Mouse (Mus musculus): Measurements from ENCODE around the gene Wdr43. TPM values are rescaled to one million over a fixed set of nuclear protein-coding genes. Genes with fewer than 3 reads are reported as not detected.

The Wdr43 gene
- polyA plus RNA-seq, 2 experiments = 26.2 to 45.5 TPM

- H3K36me3 ChIP-seq (replicated peaks; ENCODE audit: control insufficient read depth, insufficient read depth, low read depth) = no peaks in the 10 kb centered on the region
- H3K4me3 ChIP-seq (ENCODE audit: insufficient read depth in 1 of 2, low read depth in 2 of 2, low read length in 2 of 2) = no peak overlapping the region
- H3K4me1 ChIP-seq (replicated peaks; ENCODE audit: control insufficient read depth in 2 of 2, insufficient read depth in 2 of 2, low read length in 1 of 2) = no peaks in the 10 kb centered on the region
- ATAC-seq (ENCODE audit: insufficient read depth) (no peak), DNase-seq (ENCODE audit: low read depth in 3 of 3, low spot score in 3 of 3) (no peak)
- H3K27ac ChIP-seq = no peak overlapping the region
- no peaks in the 10 kb centered on the region for H3K27me3 ChIP-seq (ENCODE audit: control insufficient read depth, insufficient read depth, low read length)
- H3K9ac ChIP-seq (replicated peaks) = no peak overlapping the region
- no peaks in the 10 kb centered on the region for H3K9me3 ChIP-seq (ENCODE audit: control insufficient read depth, low read length)
- WGBS (ENCODE audit: insufficient replicate concordance) = 63% methylated on average over 14 of the region's 14 CpGs
- TF ChIP-seq CTCF (IDR thresholded peaks at IDR 0.05; ENCODE audit: low read depth) (no peak), EP300 (IDR thresholded peaks at IDR 0.05; ENCODE audit: low read depth) (no peak)
- no peak overlapping the region for H3K4me2 ChIP-seq (ENCODE audit: low read depth)
Observed at GRCm38 (mm10) chr17:71705550-71706480, 90.1 kb downstream of the Wdr43 start.

- ATAC-seq (ENCODE audit: insufficient read depth) (no peak), DNase-seq (ENCODE audit: low read depth in 3 of 3, low spot score in 3 of 3) (no peak)
- TF ChIP-seq CTCF (IDR thresholded peaks at IDR 0.05; ENCODE audit: low read depth) (no peak), EP300 (IDR thresholded peaks at IDR 0.05; ENCODE audit: low read depth) (no peak)
- no peaks in the 10 kb centered on the region for H3K9me3 ChIP-seq (ENCODE audit: control insufficient read depth, low read length)
- no peaks in the 10 kb centered on the region for H3K36me3 ChIP-seq (replicated peaks; ENCODE audit: control insufficient read depth, insufficient read depth, low read depth)
- no peak overlapping the region for H3K4me2 ChIP-seq (ENCODE audit: low read depth)
- WGBS (ENCODE audit: insufficient replicate concordance) = 52% methylated on average over 4 of the region's 4 CpGs
- H3K4me3 ChIP-seq (ENCODE audit: insufficient read depth in 1 of 2, low read depth in 2 of 2, low read length in 2 of 2) = no peak overlapping the region
- no peaks in the 10 kb centered on the region for H3K27me3 ChIP-seq (ENCODE audit: control insufficient read depth, insufficient read depth, low read length)
- H3K4me1 ChIP-seq (replicated peaks; ENCODE audit: control insufficient read depth in 2 of 2, insufficient read depth in 2 of 2, low read length in 1 of 2) = no peaks in the 10 kb centered on the region
- H3K9ac ChIP-seq (replicated peaks) = no peak overlapping the region
- no peak overlapping the region for H3K27ac ChIP-seq
Observed at GRCm38 (mm10) chr17:71707715-71708114, 92.0 kb downstream of the Wdr43 start.

Other genes starting within 250 kb of the Wdr43 start
- gene Gm4707, start 156.0 kb upstream of the Wdr43 start, polyA plus RNA-seq (2012; rRNA removed) = 0.19 and 0.21 TPM in 2 replicates
- 0.15 and 1.1 TPM in 2 replicates for gene Gm4707, start 156.0 kb upstream of the Wdr43 start, polyA plus RNA-seq (2014; fragmentation: Nextera tagmentation; extraction: Ambion mirVana)
- gene Smchd1, start 140.6 kb upstream of the Wdr43 start, polyA plus RNA-seq (2012; rRNA removed) = 11.7 and 19.9 TPM in 2 replicates
- 38.0 and 41.6 TPM in 2 replicates for gene Smchd1, start 140.6 kb upstream of the Wdr43 start, polyA plus RNA-seq (2014; fragmentation: Nextera tagmentation; extraction: Ambion mirVana)
- 5.5 and 16.1 TPM in 2 replicates for gene Ndc80, start 89.0 kb upstream of the Wdr43 start, polyA plus RNA-seq (2012; rRNA removed)
- gene Ndc80, start 89.0 kb upstream of the Wdr43 start, polyA plus RNA-seq (2014; fragmentation: Nextera tagmentation; extraction: Ambion mirVana) = 33.3 and 34.2 TPM in 2 replicates
- gene Spdya, start 63.8 kb upstream of the Wdr43 start, polyA plus RNA-seq (2012; rRNA removed) = 0.04 TPM in 1 of 2 replicates, not detected in the other
- 0.11 and 0.20 TPM in 2 replicates for gene Spdya, start 63.8 kb upstream of the Wdr43 start, polyA plus RNA-seq (2014; fragmentation: Nextera tagmentation; extraction: Ambion mirVana)
- gene Togaram2, start 57.4 kb downstream of the Wdr43 start, polyA plus RNA-seq (2012; rRNA removed) = 0.02 and 0.03 TPM in 2 replicates
- gene Togaram2, start 57.4 kb downstream of the Wdr43 start, polyA plus RNA-seq (2014; fragmentation: Nextera tagmentation; extraction: Ambion mirVana) = not detected in 2 replicates
- 0.01 and 0.02 TPM in 2 replicates for gene Pcare, start 137.0 kb downstream of the Wdr43 start, polyA plus RNA-seq (2012; rRNA removed)
- 0.03 TPM in 1 of 2 replicates, not detected in the other for gene Pcare, start 137.0 kb downstream of the Wdr43 start, polyA plus RNA-seq (2014; fragmentation: Nextera tagmentation; extraction: Ambion mirVana)
- 0.10 and 0.17 TPM in 2 replicates for gene Clip4, start 152.6 kb downstream of the Wdr43 start, polyA plus RNA-seq (2012; rRNA removed)
- gene Clip4, start 152.6 kb downstream of the Wdr43 start, polyA plus RNA-seq (2014; fragmentation: Nextera tagmentation; extraction: Ambion mirVana) = 0.14 and 0.34 TPM in 2 replicates